Mouse (Mus musculus) urinary bladder, postnatal 25 days (tissue): ENCODE results near the gene Frem3.

ENCODE experiments used
- DNase-seq: peaks from one replicate; pipeline ENCODE4 v3.0.0; 2022; ENCODE audit warnings: low spot score

Frem3 gene

GRCm38 (mm10) chr8:80710670-80711400 lies 100.0 kb downstream of the Frem3 start:
- no peak for DNase-seq

- DNase-seq: no peak
These were observed 103.6 kb downstream of the Frem3 start for GRCm38 (mm10) chr8:80714461-80714860.

GRCm38 (mm10) chr8:80732326-80732725 lies 121.4 kb downstream of the Frem3 start:
- no peak for DNase-seq

- no peak for DNase-seq
These were observed 127.1 kb downstream of the Frem3 start for GRCm38 (mm10) chr8:80738046-80738387.

GRCm38 (mm10) chr8:80738388-80739154 lies 127.7 kb downstream of the Frem3 start:
- peak; percentile 30 for DNase-seq

GRCm38 (mm10) chr8:80739155-80739924 lies 128.5 kb downstream of the Frem3 start, which contains the start of gene Smarca5:
TSS of gene Smarca5 (minus strand) at chr8:80739497.
- peak; percentile 95 for DNase-seq

GRCm38 (mm10) chr8:80739932-80740331 lies 129.1 kb downstream of the Frem3 start:
- no peak for DNase-seq
